Mouse (Mus musculus): ENCODE results near the gene Lims1. TPM values are rescaled to one million over a fixed set of nuclear protein-coding genes. Genes with fewer than 3 reads are reported as not detected.

Lims1 gene
- total RNA-seq, 1 experiment from 2014 or later = 54.9 TPM

DNA sequence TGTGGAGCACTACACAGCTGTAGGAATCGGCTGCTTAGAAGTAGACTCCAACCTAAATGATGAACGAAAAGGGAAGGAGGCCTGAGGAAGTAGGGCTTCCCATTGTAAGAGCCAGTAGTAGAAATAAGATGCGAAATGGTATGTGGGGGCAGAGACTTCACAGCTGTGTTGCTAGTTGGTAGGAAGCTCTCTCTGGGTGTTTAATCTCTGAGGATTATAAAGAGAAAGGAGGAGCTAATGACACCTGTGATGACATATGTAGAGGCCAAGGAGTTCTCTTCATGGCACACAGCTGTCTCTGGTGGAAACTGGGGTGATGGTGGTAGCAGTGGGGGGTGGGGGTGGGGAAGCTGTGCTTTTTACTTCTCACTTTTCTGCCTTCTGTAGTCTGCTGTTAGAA lies 27.3 kb downstream of the Lims1 start:
- no peak for DNase-seq

DNA sequence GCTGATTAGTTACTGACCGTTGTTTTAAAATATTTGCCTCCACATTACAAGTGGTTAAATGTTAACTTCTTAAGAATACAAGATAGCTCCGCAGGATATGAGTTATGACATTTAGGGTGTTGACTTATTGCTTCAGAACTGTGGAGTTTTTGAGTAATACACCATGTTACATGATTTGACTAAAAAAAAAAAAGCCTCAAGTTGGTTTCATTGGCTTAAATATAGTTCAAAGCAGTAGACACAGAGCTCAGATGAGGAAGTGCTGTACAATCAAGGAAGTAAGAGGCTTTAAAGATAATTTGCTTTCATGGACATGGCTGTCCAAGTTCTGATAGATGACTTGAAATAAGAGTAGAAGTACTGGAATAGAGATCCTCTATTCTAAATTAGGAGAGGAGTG lies 28.4 kb downstream of the Lims1 start:
- DNase-seq = no peak

- DNase-seq = no peak
Measured at GRCm38 (mm10) chr10:58352364-58352763, 29.1 kb downstream of the Lims1 start.

DNA sequence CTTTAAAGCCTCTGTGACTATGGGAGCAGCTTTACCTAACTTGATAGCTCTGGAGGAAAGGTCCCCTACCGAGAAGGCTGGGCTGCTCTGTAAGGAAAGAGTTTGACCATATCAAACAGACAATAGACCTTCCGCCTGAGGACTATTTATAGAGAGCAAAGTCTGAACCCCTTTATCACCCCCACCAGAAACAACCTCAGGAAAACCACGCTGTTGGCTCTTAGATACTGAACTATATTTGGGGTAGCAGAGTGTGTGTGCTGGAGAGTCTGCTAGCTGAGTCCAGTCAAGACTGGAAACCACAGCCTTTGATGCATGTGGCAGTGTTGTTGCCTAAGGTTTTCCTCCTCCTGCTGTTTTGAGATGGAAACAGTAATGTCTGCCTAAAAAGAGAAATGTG lies 31.3 kb downstream of the Lims1 start:
- no peak for DNase-seq

GRCm38 (mm10) chr10:58356460-58356859 lies 33.2 kb downstream of the Lims1 start:
- DNase-seq = no peak

GRCm38 (mm10) chr10:58359123-58359522 lies 35.9 kb downstream of the Lims1 start:
- DNase-seq = peak; percentile 51

- no peak for DNase-seq
Measured at GRCm38 (mm10) chr10:58359952-58360351, 36.7 kb downstream of the Lims1 start.

DNA sequence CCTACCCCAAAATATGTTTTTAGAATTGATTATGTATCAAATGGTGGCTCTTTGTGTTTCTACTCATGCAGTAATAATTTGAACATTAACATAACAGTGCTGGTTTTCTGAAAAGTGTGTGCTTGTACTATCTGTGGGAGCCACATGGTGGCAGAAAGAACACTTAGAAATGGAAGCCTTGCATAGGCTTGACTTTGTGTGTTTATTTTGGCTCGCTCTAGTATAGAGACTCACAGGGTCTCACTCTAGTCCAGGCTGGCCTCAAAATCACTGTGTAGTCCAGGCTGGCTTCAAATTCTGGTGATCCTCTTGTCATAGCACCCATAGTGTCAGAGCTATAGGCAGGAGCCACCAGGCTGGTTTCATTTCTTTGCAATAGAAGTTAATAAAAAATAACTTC lies 39.5 kb downstream of the Lims1 start:
- DNase-seq = no peak

DNA sequence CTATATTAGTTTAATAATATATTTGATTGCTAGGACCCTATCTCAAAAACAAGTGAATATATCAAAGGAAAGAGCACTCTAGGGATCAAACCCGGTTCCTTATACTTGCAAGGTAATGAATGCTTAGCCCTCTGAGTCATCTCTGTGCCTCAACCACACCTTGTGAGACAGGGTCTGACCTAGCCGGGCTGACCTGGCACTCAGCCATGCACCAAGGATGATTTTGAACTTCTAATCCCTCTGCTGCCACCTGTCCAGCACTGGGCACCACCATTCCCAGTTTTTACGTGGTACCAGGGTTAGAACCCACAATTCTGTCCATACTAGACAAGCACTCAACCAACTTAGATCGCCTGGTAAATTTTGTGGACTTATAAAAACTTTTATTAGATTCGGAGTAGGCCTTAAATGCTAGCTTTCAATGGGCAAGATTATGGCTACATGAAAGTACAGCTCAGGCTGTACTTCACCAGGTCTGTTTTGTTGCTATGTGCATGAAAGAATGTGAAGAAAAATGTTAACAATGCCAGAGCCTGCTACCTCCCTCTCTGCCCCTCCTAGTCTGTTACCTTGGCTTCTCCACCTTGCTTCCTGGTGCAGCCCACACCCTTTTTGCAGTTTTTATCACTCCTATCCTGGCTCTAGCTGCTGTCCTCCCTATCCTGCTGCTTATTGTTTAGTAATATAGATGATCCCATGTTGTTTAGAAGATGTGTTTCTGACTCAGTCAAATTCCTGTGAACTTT lies 41.7 kb downstream of the Lims1 start:
- DNase-seq = no peak

DNA sequence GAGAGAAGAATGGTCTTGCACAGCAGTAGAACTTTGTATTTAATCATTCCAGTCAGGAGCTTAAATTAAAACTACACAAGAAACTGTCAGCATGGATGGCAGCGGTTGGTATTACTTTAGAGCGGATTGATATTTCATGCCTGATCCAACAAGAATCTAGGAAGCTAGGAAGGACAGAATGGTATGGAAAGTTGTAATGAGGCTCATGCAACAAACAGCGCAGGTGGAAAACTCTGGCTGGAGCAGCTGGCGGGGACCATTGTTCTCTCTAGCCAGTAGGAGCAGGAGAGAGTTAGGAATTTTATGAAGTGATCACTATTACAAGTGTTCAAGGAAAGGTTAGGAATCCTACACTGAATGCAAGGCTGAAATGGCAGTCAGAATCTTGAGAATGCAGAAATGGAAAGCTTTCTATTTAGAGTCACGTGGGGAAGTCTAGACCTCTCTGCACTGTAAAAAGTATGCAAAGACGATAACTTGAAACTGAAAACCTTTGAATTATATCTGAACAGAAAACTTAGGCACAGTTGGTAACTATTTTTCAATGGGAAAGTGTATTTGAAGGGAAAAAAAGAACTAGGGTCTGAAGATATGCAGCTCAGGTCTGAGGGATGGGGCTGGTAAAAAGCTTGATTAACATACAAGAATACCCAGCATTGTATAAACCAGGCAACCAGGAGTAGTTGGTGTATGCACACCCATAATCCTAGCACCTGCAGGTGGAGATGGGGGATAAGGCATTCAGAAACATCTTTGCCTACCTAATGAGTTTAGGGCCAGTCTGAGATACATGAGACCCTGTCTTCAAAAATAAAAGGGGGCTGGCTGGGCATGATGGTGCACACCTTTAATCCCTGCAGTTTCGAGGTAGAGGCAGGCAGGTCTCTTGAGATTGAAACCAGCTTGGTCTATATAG lies 45.8 kb downstream of the Lims1 start:
- DNase-seq = no peak

GRCm38 (mm10) chr10:58369707-58370093 lies 46.4 kb downstream of the Lims1 start:
- no peak for DNase-seq

DNA sequence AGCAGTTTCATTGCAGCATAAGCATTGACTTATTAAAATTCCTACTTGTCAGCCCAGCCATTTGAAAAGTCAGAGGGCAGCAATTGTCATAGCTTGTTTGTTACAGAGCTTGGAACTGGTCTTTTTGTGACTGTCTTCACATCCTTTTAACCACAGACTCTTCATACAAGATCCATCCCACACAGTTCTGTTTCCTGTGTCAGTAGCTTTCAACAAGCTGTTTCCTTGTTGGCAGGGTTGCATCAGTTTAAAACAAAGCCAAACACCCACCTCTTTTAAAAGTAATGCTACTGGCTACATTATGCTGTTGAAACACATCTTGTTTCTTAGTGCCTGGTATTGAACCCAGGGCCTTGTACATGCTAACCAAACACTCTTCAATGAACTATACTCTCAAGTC lies 46.9 kb downstream of the Lims1 start:
- DNase-seq = no peak

GRCm38 (mm10) chr10:58370559-58370958 lies 47.3 kb downstream of the Lims1 start:
- DNase-seq = no peak

DNA sequence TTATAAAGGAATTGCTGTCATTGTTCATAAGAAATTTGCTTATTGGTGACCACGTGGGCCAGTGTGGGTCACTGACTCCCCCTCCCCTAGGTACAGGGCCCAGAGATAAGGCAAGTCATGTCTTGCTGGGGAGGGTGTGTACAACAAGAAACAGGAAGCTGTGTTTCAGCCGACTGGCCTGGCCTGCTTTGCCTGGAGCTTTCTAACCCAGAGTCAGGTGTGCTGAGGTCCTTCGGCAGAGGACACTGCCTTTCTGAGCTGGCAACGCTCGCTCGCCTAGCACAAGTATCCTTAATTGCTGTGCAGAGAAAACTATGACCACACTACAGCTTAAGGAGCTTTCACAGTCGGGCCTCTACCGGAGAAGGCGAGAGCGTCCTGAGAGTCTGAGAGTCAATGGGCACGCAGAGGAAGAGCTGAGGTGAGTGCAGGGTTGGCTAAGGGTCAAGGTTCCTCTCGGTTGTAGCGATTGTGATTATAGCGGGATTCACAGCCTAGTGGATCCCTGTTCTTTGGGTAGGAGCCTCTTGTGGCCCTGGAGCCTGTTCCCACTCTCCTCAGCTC lies 48.1 kb downstream of the Lims1 start:
- no peak for DNase-seq

DNA sequence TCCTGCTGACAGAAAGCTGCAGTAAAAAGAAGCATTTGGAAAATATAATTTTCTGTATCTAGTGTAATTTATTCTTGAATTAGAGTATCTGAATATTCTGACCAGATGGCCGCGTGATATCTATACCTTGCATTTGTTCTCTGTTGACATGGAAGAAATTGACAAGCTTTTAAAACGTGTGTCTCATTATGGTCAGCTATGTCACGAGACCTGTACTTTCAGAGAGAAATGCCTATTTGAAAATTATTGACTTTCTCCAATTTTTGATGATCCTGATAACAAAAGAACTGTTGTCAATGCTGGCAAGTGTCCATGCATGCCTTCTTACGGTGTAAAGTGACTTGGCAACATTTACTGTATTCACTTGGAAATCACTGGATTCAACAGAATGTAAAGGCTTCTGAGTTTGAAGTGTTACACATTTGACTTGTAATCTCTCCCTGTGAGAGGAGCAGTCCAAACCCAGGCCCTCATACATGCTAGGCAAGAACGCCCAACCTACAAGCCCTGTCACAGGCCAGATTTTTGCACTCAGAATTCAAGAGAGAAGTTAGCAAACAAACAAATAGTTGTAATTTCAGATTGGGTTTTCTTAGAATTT lies 49.3 kb downstream of the Lims1 start:
- DNase-seq = no peak

- DNase-seq = no peak
Measured at GRCm38 (mm10) chr10:58373829-58374228, 50.6 kb downstream of the Lims1 start.

- peak; percentile 64 for DNase-seq
Measured at GRCm38 (mm10) chr10:58377592-58378197, 54.4 kb downstream of the Lims1 start.

DNA sequence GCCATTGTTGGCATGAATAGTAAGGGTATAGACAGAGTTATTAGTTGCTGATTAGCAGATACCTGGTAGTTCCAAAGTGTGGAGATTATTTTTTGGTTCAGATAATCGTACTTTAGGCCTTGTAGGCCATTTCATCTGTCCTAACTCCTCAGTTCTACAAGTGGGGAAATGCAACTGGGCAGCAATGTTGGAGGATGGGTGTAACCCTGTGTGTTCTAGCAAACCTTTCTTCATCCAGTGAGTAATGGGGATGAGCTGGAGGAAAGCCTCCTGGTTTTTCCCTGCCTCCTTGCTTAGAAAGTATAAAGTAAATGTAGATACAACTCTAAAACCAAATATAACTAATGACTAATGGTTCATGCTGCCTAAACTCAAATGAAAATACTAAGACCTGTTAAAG lies 55.1 kb downstream of the Lims1 start:
- DNase-seq = no peak

- no peak for DNase-seq
Measured at GRCm38 (mm10) chr10:58379699-58380098, 56.4 kb downstream of the Lims1 start.

DNA sequence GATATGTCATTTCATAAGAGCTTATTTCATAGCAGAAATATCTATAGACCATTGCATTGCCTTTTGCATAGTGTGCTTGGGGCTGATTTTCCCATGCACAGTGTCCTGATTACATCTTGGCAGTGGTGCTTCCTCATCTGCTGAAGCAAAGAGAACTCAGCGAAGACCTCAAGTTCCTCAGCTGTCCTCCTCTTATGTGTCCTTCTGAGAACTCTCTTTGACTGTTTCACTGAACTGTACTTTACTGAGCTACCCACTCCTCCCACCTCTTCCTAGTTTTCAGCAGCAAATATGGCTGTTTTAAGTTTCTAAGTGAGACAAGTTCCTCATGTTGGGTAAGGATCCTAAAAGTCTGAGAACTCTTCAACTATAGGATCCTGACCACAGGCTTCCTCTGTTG lies 58.6 kb downstream of the Lims1 start:
- DNase-seq = no peak

- no peak for DNase-seq
Measured at GRCm38 (mm10) chr10:58382621-58383101, 59.4 kb downstream of the Lims1 start.

DNA sequence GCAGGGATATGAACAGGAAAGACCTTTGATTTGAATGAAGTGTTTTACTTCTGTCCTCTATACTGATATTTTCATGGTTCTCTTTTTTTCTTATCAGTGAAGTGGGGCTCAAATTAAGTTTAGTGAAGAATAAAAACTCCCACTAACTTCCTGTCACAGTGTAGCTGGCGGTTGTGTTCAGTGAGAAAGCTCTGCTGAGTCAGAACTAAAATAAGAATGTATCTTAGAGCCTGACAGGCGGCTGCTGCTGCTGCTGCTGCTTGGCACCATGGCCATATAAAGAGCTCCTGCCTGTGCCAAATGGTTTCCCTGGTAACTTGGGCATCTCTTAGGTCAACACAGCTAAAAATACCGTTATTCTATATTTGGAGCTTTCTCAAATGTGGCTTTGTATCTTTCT lies 60.0 kb downstream of the Lims1 start:
- peak; percentile 50 for DNase-seq

Data from adrenal gland, postnatal 14 days (tissue).